Mouse (Mus musculus) testis, postnatal 14 days (tissue): ENCODE measurements around the gene Luc7l3.

ENCODE experiments used
- DNase-seq: peaks from one replicate; pipeline ENCODE4 v3.0.0; 2021; ENCODE audit warnings: low spot score

Luc7l3 gene

GRCm38 (mm10) chr11:94259814-94260213 lies 62.0 kb downstream of the Luc7l3 start:
- no peak for DNase-seq

GRCm38 (mm10) chr11:94257987-94258386 lies 63.8 kb downstream of the Luc7l3 start:
- DNase-seq = no peak

DNA sequence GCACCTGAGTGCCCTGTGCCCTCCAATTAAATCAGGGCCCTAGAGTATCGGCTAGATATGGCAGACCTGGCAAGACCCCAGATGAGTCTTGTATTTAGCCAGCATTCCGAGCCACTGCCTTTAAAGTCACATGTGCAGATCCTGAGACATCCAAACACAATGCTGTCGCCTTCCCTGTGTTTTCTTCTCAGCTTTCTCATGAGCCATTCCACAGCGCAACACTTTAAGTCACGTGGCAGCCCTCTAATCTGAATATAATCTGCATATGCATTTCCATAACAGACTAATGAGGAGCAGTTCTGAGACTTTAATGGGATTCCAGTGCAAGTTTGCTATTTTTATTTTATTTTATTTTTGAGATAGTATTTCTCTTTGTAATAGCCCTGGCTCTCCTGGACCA lies 66.1 kb downstream of the Luc7l3 start:
- DNase-seq = no peak

- no peak for DNase-seq
Measured at GRCm38 (mm10) chr11:94253691-94254090, 68.1 kb downstream of the Luc7l3 start.

GRCm38 (mm10) chr11:94253156-94253555 lies 68.6 kb downstream of the Luc7l3 start:
- DNase-seq = no peak

DNA sequence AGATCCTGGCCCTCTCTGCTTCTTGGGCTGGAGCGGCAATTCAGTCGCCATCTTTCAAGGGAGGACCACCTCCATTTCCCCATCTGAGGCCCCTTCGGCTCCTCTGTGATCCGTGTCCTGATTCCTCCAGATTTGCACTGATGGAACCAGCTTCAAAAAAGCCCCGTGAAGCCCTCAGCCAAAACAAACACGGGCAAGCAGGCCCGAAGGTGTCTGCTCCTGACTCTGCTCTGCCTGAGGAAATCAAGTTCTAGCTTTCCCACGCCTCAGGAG lies 75.1 kb downstream of the Luc7l3 start:
- DNase-seq = no peak

DNA sequence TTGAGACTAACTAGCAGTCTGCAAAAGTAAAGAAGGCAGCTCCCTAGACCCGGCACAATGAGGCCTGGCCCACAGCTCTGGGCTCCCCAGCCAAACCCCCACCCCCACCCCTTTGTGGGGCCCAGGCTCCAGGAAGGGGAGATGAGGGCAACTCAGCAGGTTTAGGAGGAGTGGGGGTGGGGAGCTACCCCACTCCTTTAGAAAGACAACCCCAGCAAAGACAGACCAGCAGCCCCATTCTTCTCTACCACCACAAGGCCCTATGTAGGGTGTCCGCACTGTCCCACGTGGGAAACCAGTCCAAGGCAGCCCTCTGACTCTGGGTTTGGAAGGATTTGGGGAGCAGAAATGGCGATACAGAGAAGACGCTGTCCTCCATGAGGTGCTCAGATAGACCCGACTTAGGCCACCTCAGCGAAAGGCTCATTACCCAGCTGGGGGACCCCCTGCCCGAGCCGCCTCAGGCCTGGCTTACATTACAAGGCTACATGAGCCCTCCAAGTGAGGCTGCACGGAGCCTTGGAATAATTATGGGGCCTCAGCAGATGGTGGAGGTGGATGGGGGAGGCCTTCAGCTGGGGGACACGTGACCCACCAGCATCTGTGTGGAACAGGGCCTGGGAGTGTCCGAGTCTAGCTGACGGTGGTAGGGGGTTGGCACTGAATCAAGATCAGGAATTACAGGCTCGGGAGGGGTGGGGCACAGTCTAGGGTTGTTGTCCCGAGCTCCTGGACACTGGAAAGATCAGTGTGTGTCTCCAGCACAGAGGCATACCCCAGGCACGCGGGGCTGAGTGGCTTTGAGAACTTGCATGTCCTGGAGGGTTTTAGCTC lies 75.6 kb downstream of the Luc7l3 start, which contains the start of gene Wfikkn2:
TSS of gene Wfikkn2 (minus strand) at position 51 of the 834 bp plus-strand sequence.
- DNase-seq = no peak

GRCm38 (mm10) chr11:94244385-94244784 lies 77.4 kb downstream of the Luc7l3 start:
- no peak for DNase-seq

DNA sequence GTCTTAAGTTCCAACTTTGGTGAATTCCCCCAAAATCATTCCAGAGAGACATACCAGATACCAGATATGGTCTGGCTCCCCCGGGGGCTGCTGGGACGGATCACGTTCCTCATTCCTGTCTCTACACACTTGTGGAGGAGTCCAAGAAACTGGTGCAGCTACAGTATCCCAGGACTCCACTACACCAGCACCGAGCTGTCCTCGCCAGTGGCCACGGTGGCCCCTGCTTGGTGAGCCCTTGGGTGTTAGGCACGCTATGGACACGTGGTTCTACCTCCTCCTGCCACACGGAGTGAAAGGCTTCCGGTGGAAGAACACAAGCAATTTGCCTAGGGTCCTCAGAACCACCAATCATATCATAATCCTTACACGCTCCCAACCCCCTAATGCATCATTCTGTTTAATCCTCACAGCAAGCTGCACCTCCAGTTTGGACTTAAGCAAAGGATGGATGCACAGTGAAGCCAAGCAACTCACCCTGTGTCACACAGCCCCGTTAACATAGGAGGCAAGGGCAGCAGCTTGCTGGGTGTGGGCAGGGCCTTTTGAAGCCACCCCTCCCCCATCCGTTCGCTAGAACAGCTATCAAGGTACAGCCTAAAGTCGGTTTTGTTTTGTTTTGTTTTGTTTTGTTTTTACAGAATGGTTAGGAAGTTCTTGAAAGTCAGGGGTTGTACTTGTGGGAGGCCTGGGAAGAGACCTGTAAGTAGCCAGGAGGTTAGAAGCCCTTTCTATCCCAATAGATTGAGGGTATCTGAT lies 78.2 kb downstream of the Luc7l3 start:
- no peak for DNase-seq

DNA sequence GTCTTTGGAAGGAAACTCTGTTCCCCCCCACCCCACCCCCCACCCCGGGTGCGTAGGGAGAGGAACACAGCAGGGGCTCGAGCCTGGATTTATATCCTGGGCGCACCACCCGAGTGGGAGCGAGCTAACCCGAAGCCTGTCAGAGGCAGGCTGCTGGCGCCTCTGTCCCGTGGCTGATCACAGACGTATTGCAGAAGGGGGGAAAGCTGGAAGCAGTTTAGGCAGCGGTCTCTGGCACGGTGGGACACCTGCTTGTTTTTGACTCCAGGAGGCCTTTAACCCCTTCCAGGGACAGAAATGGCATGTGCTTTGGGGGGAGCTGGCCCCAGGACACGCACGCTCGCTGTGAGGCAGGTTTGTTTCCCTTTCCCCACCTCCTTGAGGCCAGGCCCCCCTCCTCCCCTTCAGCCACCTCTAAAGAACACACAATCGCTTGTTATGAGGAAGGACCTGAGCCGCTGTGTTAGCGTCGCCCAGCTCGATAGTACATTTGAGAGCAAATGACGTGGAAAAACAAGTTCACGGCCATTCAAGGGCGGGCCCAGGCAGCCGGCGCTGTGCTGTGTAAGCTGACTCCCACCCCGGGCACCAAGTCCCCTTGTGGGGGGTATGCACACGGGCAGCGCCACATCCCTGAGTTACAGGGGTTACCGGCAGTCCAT lies 78.9 kb downstream of the Luc7l3 start:
- no peak for DNase-seq

GRCm38 (mm10) chr11:94239706-94240105 lies 82.1 kb downstream of the Luc7l3 start:
- no peak for DNase-seq

DNA sequence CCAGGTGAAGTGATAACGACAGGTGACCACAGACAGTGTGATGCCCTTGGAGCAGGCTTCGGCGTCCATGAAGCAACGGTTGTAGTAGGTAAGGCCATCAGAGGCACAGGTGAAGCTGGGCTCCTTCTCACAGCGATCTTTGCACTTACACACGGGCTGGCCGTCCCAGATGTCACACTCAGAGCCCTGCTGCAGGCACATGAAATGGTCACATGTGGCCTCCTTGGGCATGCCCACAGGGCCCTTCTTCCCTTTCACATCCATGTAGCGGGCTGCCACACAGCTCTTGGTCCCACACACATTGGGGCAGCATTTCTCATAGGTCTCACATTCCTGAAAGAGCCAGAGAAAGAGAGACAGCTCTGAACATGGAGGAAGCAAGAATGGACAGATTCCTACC lies 83.0 kb downstream of the Luc7l3 start:
- no peak for DNase-seq
